ENCODE assay signal across 8 mouse cellular contexts in genomic region chr2:156177651-156178050, GRCm38 (mm10). TPM values are rescaled to one million over a fixed set of nuclear protein-coding genes. Genes with fewer than 3 reads are reported as not detected.
DNase-seq lines count a peak whose midpoint lies in the region; ATAC-seq and TF ChIP-seq lines count a peak whose summit lies in the region.

No protein-coding gene starts in this region.

- no peaks in the 10 kb centered on the region for H3K9me3 ChIP-seq in megakaryocyte, embryonic 14.5 days
- H3K9me3 ChIP-seq in liver, embryonic 11.5 days (ENCODE audit: control insufficient read depth, low read length) = no peaks in the 10 kb centered on the region

- peaks cover 10% of the 10 kb centered on the region; the same call in 1 of the 2 replicates for H3K4me1 ChIP-seq in cerebellum, adult 2 months (ENCODE audit: control insufficient read depth, insufficient read depth, low read length)
- H3K4me1 ChIP-seq in megakaryocyte, embryonic 14.5 days = peaks cover 38% of the 10 kb centered on the region
- peaks cover 19% of the 10 kb centered on the region for H3K4me1 ChIP-seq in liver, embryonic 11.5 days (replicated peaks; ENCODE audit: control insufficient read depth, insufficient read depth, low read length)

- no peak for TF ChIP-seq POLR2A in cerebellum, adult 2 months (IDR thresholded peaks at IDR 0.05; ENCODE audit: borderline replicate concordance, insufficient read depth, low read length)

- H3K4me2 ChIP-seq in liver, embryonic 11.5 days = peak overlapping the region; percentile 97

- 0 out of 2 replicates have a peak overlapping the region, but pooled peaks have one; percentile 23 for H3K9ac ChIP-seq in liver, embryonic 11.5 days (ENCODE audit: low read depth, low read length)

- no peaks in the 10 kb centered on the region for H3K27me3 ChIP-seq in cerebellum, adult 2 months (ENCODE audit: control insufficient read depth, insufficient read depth, low read length)
- no peaks in the 10 kb centered on the region for H3K27me3 ChIP-seq in megakaryocyte, embryonic 14.5 days (replicated peaks)
- no peaks in the 10 kb centered on the region for H3K27me3 ChIP-seq in liver, embryonic 11.5 days (replicated peaks; ENCODE audit: control insufficient read depth, insufficient read depth, low read length)

- WGBS in cerebellum, adult 2 months = 13% methylated on average over 7 of the region's 7 CpGs
- 66% methylated on average over 7 of the region's 7 CpGs for whole genome bisulfite sequencing in liver, embryonic 11.5 days

- no peak overlapping the region for H3K27ac ChIP-seq in cerebellum, adult 2 months (ENCODE audit: insufficient read depth, low read length)
- H3K27ac ChIP-seq in liver, embryonic 11.5 days (ENCODE audit: low read depth, low read length) = no peak overlapping the region

- H3K4me3 ChIP-seq in cerebellum, adult 2 months (replicated peaks; ENCODE audit: insufficient read depth, low read depth, low read length) = peak overlapping the region; percentile 51
- H3K4me3 ChIP-seq in megakaryocyte, embryonic 14.5 days (replicated peaks) = peak overlapping the region; percentile 98
- H3K4me3 ChIP-seq in liver, embryonic 11.5 days (ENCODE audit: low read depth, low read length) = peak overlapping the region; percentile 100

- peaks cover 65% of the 10 kb centered on the region for H3K36me3 ChIP-seq in megakaryocyte, embryonic 14.5 days (replicated peaks; ENCODE audit: low read length)
- peaks cover 12% of the 10 kb centered on the region for H3K36me3 ChIP-seq in liver, embryonic 11.5 days (ENCODE audit: control insufficient read depth, insufficient read depth, low read length)

- DNase-seq in cerebellum, adult 2 months = no peak
- DNase-seq in cerebellum, adult 11 months = no peak
- DNase-seq in liver, embryonic 11.5 days (ENCODE audit: low spot score) = no peak
- DNase-seq in layer of hippocampus, postnatal 25 days (ENCODE audit: extremely low spot score in 1 of 2, low spot score in 1 of 2) = no peak

- ATAC-seq in megakaryocyte, adult 5-6 weeks (ENCODE audit: poor library complexity, severe bottlenecking) = no peak
- ATAC-seq in liver, embryonic 11.5 days (replicated peaks; ENCODE audit: low FRiP score) = no peak
- no peak for ATAC-seq in megakaryocyte-erythroid progenitor cell, adult 5-6 weeks (replicated peaks; ENCODE audit: low FRiP score, low TSS enrichment, poor library complexity, severe bottlenecking)
- no peak for ATAC-seq in inflammation-experienced regulatory T-cells, adult 6 months

- TF ChIP-seq CTCF in cerebellum, adult 2 months (IDR thresholded peaks at IDR 0.05; ENCODE audit: borderline replicate concordance, insufficient read depth, low read depth, low read length) = no peak

RNA-seq across cellular contexts. Expression of gene Rbm39, which starts 2.4 kb away (rescaled TPM):
- 144 and 145 TPM in 2 replicates for polyA plus RNA-seq in cerebellum, adult 2 months (2012; rRNA removed)
- 68.5 and 230 TPM in 2 replicates for polyA plus RNA-seq in megakaryocyte, embryonic 14.5 days (2012; ENCODE audit: insufficient read depth, low replicate concordance)
- 443 and 462 TPM in 2 replicates for total RNA-seq in megakaryocyte, adult 5-6 weeks (2015)
- total RNA-seq in megakaryocyte, adult 5-6 weeks (2017) = 508 and 552 TPM in 2 replicates
- 485 and 514 TPM in 2 replicates for polyA plus RNA-seq in liver, embryonic 11.5 days (2014; fragmentation: Nextera tagmentation; extraction: Ambion mirVana)
- total RNA-seq in megakaryocyte-erythroid progenitor cell, adult 5-6 weeks (2014; fragmentation: Nextera tagmentation) = 370 and 390 TPM in 2 replicates
- total RNA-seq in megakaryocyte-erythroid progenitor cell, adult 5-6 weeks (2017) = 690 and 765 TPM in 2 replicates
- total RNA-seq in layer of hippocampus, postnatal 25 days (2021) = 100 to 1,000 TPM; 275 to 354 TPM
- 100 to 1,000 TPM; 572 to 796 (median 746) TPM for polyA plus RNA-seq in inflammation-experienced regulatory T-cells, adult 6 months (2017; shearing (Covaris generic))

RNA-seq across cellular contexts. Expression of gene Phf20, which starts 18.6 kb away (rescaled TPM):
- 44.6 and 48.3 TPM in 2 replicates for polyA plus RNA-seq in cerebellum, adult 2 months (2012; rRNA removed)
- polyA plus RNA-seq in megakaryocyte, embryonic 14.5 days (2012; ENCODE audit: insufficient read depth, low replicate concordance) = 31.7 and 56.9 TPM in 2 replicates
- 25.9 and 34.6 TPM in 2 replicates for total RNA-seq in megakaryocyte, adult 5-6 weeks (2015)
- 27.1 and 55.5 TPM in 2 replicates for total RNA-seq in megakaryocyte, adult 5-6 weeks (2017)
- polyA plus RNA-seq in liver, embryonic 11.5 days (2014; fragmentation: Nextera tagmentation; extraction: Ambion mirVana) = 33.8 and 42.9 TPM in 2 replicates
- 29.2 and 31.5 TPM in 2 replicates for total RNA-seq in megakaryocyte-erythroid progenitor cell, adult 5-6 weeks (2014; fragmentation: Nextera tagmentation)
- total RNA-seq in megakaryocyte-erythroid progenitor cell, adult 5-6 weeks (2017) = 56.1 and 84.1 TPM in 2 replicates
- 10 to 100 TPM; 80.3 to 82.7 TPM for total RNA-seq in layer of hippocampus, postnatal 25 days (2021)
- 100 to 1,000 TPM in 1 of 3 experiments, 10 to 100 TPM in 2; 56.7 to 100 (median 81.3) TPM for polyA plus RNA-seq in inflammation-experienced regulatory T-cells, adult 6 months (2017; shearing (Covaris generic))

RNA-seq across cellular contexts. Expression of gene Nfs1, which starts 33.7 kb away (rescaled TPM):
- polyA plus RNA-seq in cerebellum, adult 2 months (2012; rRNA removed) = 67.5 and 71.7 TPM in 2 replicates
- 5.4 and 12.7 TPM in 2 replicates for polyA plus RNA-seq in megakaryocyte, embryonic 14.5 days (2012; ENCODE audit: insufficient read depth, low replicate concordance)
- total RNA-seq in megakaryocyte, adult 5-6 weeks (2015) = 32.8 and 37.4 TPM in 2 replicates
- 21.3 and 22.0 TPM in 2 replicates for total RNA-seq in megakaryocyte, adult 5-6 weeks (2017)
- polyA plus RNA-seq in liver, embryonic 11.5 days (2014; fragmentation: Nextera tagmentation; extraction: Ambion mirVana) = 87.5 and 91.4 TPM in 2 replicates
- total RNA-seq in megakaryocyte-erythroid progenitor cell, adult 5-6 weeks (2014; fragmentation: Nextera tagmentation) = 82.6 and 85.5 TPM in 2 replicates
- total RNA-seq in megakaryocyte-erythroid progenitor cell, adult 5-6 weeks (2017) = 58.6 and 61.5 TPM in 2 replicates
- 10 to 100 TPM; 45.6 to 47.4 TPM for total RNA-seq in layer of hippocampus, postnatal 25 days (2021)
- polyA plus RNA-seq in inflammation-experienced regulatory T-cells, adult 6 months (2017; shearing (Covaris generic)) = 10 to 100 TPM; 34.3 to 43.0 (median 36.7) TPM

RNA-seq across cellular contexts. Expression of gene Romo1, which starts 33.8 kb away (rescaled TPM):
- polyA plus RNA-seq in cerebellum, adult 2 months (2012; rRNA removed) = 245 and 250 TPM in 2 replicates
- 248 and 453 TPM in 2 replicates for polyA plus RNA-seq in megakaryocyte, embryonic 14.5 days (2012; ENCODE audit: insufficient read depth, low replicate concordance)
- 53.8 and 63.6 TPM in 2 replicates for total RNA-seq in megakaryocyte, adult 5-6 weeks (2015)
- total RNA-seq in megakaryocyte, adult 5-6 weeks (2017) = 10.0 and 11.0 TPM in 2 replicates
- polyA plus RNA-seq in liver, embryonic 11.5 days (2014; fragmentation: Nextera tagmentation; extraction: Ambion mirVana) = 371 and 439 TPM in 2 replicates
- total RNA-seq in megakaryocyte-erythroid progenitor cell, adult 5-6 weeks (2014; fragmentation: Nextera tagmentation) = 197 and 326 TPM in 2 replicates
- total RNA-seq in megakaryocyte-erythroid progenitor cell, adult 5-6 weeks (2017) = 12.3 and 18.2 TPM in 2 replicates
- total RNA-seq in layer of hippocampus, postnatal 25 days (2021) = 100 to 1,000 TPM; 156 to 190 TPM
- 100 to 1,000 TPM; 144 to 170 (median 160) TPM for polyA plus RNA-seq in inflammation-experienced regulatory T-cells, adult 6 months (2017; shearing (Covaris generic))

RNA-seq across cellular contexts. Expression of gene Gm28036, which starts 50.8 kb away (rescaled TPM):
- 4.0 and 5.7 TPM in 2 replicates for polyA plus RNA-seq in cerebellum, adult 2 months (2012; rRNA removed)
- polyA plus RNA-seq in megakaryocyte, embryonic 14.5 days (2012; ENCODE audit: insufficient read depth, low replicate concordance) = not detected in 2 replicates
- 0.38 and 6.3 TPM in 2 replicates for total RNA-seq in megakaryocyte, adult 5-6 weeks (2015)
- 25.2 and 25.8 TPM in 2 replicates for total RNA-seq in megakaryocyte, adult 5-6 weeks (2017)
- 10.8 and 12.1 TPM in 2 replicates for polyA plus RNA-seq in liver, embryonic 11.5 days (2014; fragmentation: Nextera tagmentation; extraction: Ambion mirVana)
- total RNA-seq in megakaryocyte-erythroid progenitor cell, adult 5-6 weeks (2014; fragmentation: Nextera tagmentation) = 9.2 and 16.3 TPM in 2 replicates
- 30.6 and 54.8 TPM in 2 replicates for total RNA-seq in megakaryocyte-erythroid progenitor cell, adult 5-6 weeks (2017)
- total RNA-seq in layer of hippocampus, postnatal 25 days (2021) = 10 to 100 TPM; 21.3 to 24.4 TPM
- polyA plus RNA-seq in inflammation-experienced regulatory T-cells, adult 6 months (2017; shearing (Covaris generic)) = 10 to 100 TPM in 1 of 3 experiments, 1 to 10 TPM in 2; 5.9 to 12.5 (median 10.0) TPM
